Mouse (Mus musculus) cerebellum, postnatal 36 days (tissue): ENCODE data around the gene Myl10.
"Not testable (repeated sequence)": the region's sequence is repeated elsewhere in the genome, so short reads cannot be mapped to it uniquely, and the experiment has no call there.

Experiments
- DNase-seq, 2 experiments: peaks; one replicate each; pipeline ENCODE4 v3.0.0; 2021 to 2022; ENCODE audit warnings: mixed read lengths in 2 of 2

Gene Myl10

DNA sequence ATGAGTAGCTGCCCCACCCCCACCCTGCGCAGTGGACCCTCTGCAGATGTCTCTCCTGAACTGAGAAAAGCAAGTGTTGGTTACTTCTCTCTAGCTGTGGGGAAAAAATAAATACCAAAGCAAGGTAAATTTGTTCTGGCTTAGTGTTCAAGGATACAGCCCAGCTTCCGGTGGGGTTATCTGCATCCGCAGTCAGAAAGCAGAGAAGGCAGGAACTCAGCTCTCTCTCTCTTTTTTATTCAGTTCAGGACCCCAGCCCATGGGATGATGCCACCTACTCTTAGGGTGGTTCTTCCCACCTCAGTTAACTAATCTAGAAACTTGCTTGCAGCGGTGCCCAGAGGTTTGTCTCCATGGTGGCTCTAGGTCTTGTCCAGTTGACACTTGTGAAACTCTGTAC is at the start of gene Myl10:
Gene Myl10, plus strand, starts transcription at position 363 of the 400 bp plus-strand sequence.
- DNase-seq, result no peak

GRCm38 (mm10) chr5:136646731-136647328 is 46.1 kb upstream of the Myl10 start:
- no peak for DNase-seq

GRCm38 (mm10) chr5:136649071-136649470 is 43.9 kb upstream of the Myl10 start:
- no peak for DNase-seq

DNA sequence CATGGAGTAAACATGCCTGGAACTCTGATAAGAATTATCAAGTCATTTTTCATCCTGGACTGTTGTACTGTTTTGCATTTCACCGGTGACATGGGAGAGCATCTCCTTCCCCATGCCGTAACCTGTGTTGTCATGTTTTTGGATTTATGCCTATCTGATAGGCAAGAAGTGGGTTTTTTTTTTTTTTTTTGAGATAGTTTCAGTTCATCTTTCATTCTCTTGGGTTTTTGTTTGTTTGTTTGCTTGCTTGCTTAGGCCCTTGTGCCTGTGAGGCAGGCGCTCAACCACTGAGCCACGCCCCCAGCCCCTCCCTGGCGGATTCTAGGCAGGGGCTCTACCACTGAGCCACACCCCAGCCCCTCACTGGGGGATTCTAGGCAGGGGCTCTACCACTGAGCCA is 43.3 kb upstream of the Myl10 start:
- DNase-seq, result no peak

GRCm38 (mm10) chr5:136654481-136654880 is 38.5 kb upstream of the Myl10 start:
- no peak for DNase-seq

DNA sequence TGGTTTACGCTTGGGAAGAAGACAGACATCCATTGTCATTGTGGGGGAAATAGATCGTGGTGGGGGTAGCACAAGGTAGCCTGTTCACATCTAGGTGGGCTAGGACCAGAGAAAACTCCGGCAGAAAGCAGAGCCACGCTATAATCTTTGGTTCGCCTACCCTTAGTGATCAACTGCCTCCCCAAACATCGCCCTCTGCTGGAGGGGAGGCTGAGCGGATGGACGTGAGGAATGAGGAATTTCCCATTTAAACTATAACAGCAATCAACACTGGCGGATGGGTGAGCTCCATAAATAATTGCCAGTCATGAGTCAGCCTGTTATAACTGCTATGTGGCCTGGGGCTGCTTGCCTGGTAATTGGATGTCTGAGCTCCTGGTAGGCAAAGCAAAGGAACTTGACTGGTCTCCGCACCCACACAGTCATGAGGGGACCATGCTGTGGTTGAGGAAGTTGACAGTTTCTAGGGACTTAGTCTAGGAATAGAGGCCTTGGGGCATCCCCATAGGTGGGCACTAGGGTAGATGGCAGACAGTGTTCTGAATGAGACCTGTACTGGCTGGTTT is 36.0 kb upstream of the Myl10 start:
- no peak for DNase-seq

GRCm38 (mm10) chr5:136660721-136661120 is 32.2 kb upstream of the Myl10 start:
- not testable (repeated sequence) for DNase-seq

GRCm38 (mm10) chr5:136662281-136662680 is 30.7 kb upstream of the Myl10 start:
- DNase-seq, result no peak

DNA sequence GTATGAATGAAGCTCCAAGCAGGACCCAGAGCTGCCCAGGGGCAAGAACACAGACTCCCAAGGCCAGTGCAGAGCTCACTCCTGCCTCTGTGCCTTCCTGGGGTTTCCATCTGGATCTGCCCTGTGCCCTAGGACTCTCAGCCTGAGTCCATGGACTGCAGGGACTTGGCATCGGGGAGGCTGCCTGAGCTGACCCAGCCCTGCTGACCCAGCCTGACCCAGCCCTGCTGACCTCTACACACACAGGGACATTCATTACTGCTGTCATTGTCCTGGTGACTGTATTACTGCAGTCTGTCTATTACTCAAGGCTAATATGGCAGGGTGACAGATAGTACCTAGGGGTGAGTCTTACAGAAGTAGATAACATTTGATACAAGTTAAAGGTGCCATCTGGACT is 30.1 kb upstream of the Myl10 start:
- no peak for DNase-seq

- peak; percentile 77 to 80 for DNase-seq
Observed at GRCm38 (mm10) chr5:136664497-136664896, 28.4 kb upstream of the Myl10 start.

GRCm38 (mm10) chr5:136676315-136677030 is 16.5 kb upstream of the Myl10 start:
- DNase-seq, result no peak

DNA sequence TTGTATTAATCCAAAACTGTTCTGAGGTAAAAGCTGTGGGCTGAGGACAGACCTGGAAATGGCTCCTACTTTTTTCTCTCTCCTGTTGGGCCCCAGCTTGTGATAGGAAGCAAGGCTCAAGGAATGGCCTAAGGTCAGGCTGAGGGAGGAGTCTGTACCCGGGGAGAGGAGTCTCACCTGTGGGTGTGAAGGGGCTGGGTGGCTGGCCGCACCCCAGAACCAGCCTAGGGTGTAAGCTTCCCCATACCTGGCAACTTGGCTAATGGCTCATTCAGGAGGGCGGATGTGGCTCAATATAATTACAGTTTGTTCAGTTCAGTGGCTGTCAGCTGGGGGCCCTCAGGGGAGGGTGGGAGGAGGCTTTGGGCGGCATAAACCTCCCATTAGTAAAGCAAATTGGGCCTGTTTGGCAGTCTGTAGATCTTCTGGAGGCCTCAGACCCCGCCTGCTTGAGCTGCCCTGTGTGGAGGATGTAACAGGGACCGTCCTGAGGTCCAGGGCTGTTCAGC is 14.1 kb upstream of the Myl10 start:
- DNase-seq, result no peak

GRCm38 (mm10) chr5:136686349-136686748 is 6.6 kb upstream of the Myl10 start:
- no peak for DNase-seq

GRCm38 (mm10) chr5:136687561-136687960 is 5.4 kb upstream of the Myl10 start:
- no peak for DNase-seq

- DNase-seq, result no peak
Observed at GRCm38 (mm10) chr5:136688841-136689240, 4.1 kb upstream of the Myl10 start.

DNA sequence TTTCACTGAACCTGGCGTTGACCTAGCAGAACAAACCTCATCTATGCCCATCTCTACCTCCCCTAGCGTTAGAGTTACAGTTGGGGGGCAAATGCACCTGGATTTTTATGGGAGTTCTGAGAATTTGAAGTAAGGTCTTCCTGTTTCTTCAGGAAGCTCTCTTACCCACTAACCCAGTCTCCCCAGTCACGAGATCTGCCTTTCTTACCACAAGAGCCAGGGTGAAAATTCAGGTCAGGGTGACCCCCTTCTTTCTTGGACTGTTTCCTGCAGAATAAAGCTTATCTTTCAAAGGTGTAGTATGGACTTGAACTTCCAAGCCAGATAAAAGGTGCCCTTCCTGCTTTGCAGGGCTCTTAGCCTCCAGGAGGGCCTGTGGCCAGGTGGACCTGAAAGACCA is 1.8 kb upstream of the Myl10 start:
- no peak for DNase-seq

DNA sequence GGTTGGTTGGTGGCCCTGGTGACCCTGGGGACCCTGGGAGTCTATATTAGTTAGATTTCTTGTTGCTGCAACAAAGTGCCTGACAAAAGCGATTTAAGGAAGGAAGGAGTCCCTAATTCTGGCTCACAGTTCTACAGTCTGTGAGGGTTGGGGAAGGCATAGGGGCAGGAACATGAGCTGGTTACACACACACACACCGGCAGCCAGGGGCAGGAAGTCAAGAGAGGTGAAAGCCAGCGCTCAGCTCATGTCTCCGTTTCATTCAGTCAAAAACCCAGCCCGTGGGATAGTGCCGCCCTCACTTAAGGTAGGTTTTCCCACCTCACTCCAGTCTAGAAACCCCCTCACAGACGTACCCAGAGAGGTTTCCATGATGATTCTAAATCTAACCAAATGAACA is 472 bp downstream of the Myl10 start:
- no peak for DNase-seq

DNA sequence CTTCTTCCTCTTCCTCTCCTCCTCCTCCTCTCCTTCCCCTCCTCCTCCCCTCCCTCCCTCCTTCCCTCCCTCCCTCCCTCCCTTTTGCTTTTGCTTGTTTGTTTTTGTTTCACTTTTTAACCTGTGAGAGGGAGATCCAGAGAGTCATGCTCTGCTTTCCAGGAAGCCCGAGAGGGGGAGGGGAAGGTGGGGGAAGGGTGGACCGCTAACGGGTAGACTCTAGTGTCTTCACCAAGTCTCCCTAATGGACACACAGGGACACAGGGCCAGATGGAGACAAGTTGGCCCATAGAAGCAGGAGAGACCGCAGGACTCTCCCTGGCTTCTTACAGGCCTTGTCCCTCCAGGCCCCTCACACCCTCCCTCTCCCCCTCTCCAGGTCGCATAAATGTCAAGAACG is 2.0 kb downstream of the Myl10 start:
- DNase-seq, result no peak

- DNase-seq, result no peak
Observed at GRCm38 (mm10) chr5:136696516-136696915, 3.6 kb downstream of the Myl10 start.

GRCm38 (mm10) chr5:136697618-136698017 is 4.7 kb downstream of the Myl10 start:
- no peak for DNase-seq

GRCm38 (mm10) chr5:136702159-136702725 is 9.3 kb downstream of the Myl10 start:
- DNase-seq, result no peak

GRCm38 (mm10) chr5:136703751-136704150 is 10.8 kb downstream of the Myl10 start:
- DNase-seq, result peak; percentile 76 to 82

- DNase-seq, result no peak
Observed at GRCm38 (mm10) chr5:136704151-136704550, 11.2 kb downstream of the Myl10 start.

DNA sequence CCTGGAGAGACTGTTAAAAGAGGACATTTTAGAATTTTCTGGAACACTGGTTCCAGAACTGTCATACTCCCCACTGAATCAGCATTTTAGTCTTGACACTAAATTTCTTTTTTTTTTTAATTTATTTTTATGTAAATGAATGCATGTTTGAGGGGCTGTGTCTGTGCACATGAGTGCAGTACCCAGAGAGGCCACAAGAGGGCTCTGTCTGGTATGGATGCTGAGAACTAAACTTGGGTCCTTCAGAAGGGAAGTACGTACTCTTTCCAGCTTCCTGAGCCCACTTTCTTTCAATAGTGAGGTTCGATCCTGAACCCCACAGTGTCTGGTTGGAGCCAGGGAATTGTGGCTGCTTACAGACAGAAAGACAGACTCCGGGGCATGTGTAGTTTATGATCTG is 12.6 kb downstream of the Myl10 start:
- DNase-seq, result no peak
